Mouse (Mus musculus) liver, embryonic 13.5 days (tissue): Measurements from ENCODE around the gene Ifrd2. TPM values are rescaled to one million over a fixed set of nuclear protein-coding genes. Genes with fewer than 3 reads are reported as not detected.
"Not testable (repeated sequence)": the region's sequence is repeated elsewhere in the genome, so short reads cannot be mapped to it uniquely, and the experiment has no call there.

Source experiments
- ATAC-seq: fragments of 200-750 bp; cut with Nextera tagmentation; 2 replicates; pipeline ENCODE4 v1.8.0; 2017; ENCODE audit warnings: low read depth, mild to moderate bottlenecking, moderate number of reproducible peaks, moderate library complexity
- DNase-seq: peaks from one replicate; pipeline ENCODE4 v3.0.0; 2022
- H3K27ac ChIP-seq: fragments of 300-500 bp; sonication (generic); 2 replicates; pipeline ENCODE4 v1.5.1; 2015; ENCODE audit warnings: moderate library complexity, mild to moderate bottlenecking, inconsistent platforms
- H3K27me3 ChIP-seq: fragments of 300-500 bp; sonication (generic); 2 replicates; pipeline ENCODE4 v1.6.1; 2015; ENCODE audit warnings: mild to moderate bottlenecking, inconsistent platforms
- H3K36me3 ChIP-seq: fragments of 300-500 bp; sonication (generic); 2 replicates; pipeline ENCODE4 v1.6.1; 2015; ENCODE audit warnings: mild to moderate bottlenecking, inconsistent platforms
- H3K4me1 ChIP-seq: fragments of 300-500 bp; sonication (generic); replicated peaks from 2 replicates; pipeline ENCODE4 v1.6.1; 2015; ENCODE audit warnings: inconsistent platforms
- H3K4me2 ChIP-seq: fragments of 300-500 bp; sonication (generic); 2 replicates; pipeline ENCODE4 v1.6.1; 2015; ENCODE audit warnings: inconsistent platforms, mild to moderate bottlenecking, moderate library complexity
- H3K4me3 ChIP-seq: fragments of 300-500 bp; sonication (generic); replicated peaks from 2 replicates; pipeline ENCODE4 v1.5.1; 2015; ENCODE audit warnings: mild to moderate bottlenecking, inconsistent platforms
- H3K9ac ChIP-seq: fragments of 300-500 bp; sonication (generic); 2 replicates; pipeline ENCODE4 v1.6.1; 2015; ENCODE audit warnings: mild to moderate bottlenecking, inconsistent platforms
- H3K9me3 ChIP-seq: fragments of 300-500 bp; sonication (generic); replicated peaks from 2 replicates; pipeline ENCODE4 v1.6.1; 2016; ENCODE audit warnings: inconsistent platforms
- WGBS: fragments of 180-500 bp; shearing (Covaris S2); methylation state at CpG from one replicate; pipeline ENCODE4 v1.1.7; 2015; ENCODE audit not compliant: insufficient replicate concordance; 5-methylcytosine and 5-hydroxymethylcytosine counted together
- polyA plus RNA-seq: library from polyadenylated mRNA; unstranded; fragments of >200 nt; fragmentation: Nextera tagmentation; extraction: Ambion mirVana; gene quantifications from 2 replicates; pipeline ENCODE4 v1.2.1, GENCODE M21; 2015

Ifrd2 gene
- polyA plus RNA-seq, 1 experiment from 2014 or later: 175 TPM

- H3K27me3 ChIP-seq: no peaks in the 10 kb centered on the region
- peak overlapping the region; percentile 92 for H3K9ac ChIP-seq
- no peaks in the 10 kb centered on the region for H3K9me3 ChIP-seq
- ATAC-seq (no peak), DNase-seq (no peak)
- H3K4me3 ChIP-seq: 0 out of 2 replicates have a peak overlapping the region, but pooled peaks have one; percentile 86
- WGBS: 40% methylated on average over 3 of the region's 3 CpGs
- H3K36me3 ChIP-seq: peaks cover 35% of the 10 kb centered on the region
- peaks cover 85% of the 10 kb centered on the region for H3K4me1 ChIP-seq
- peak overlapping the region; percentile 94 for H3K27ac ChIP-seq
- H3K4me2 ChIP-seq: peak overlapping the region; percentile 92
These were observed 20.6 kb upstream of the Ifrd2 start for GRCm38 (mm10) chr9:107566855-107567254.

- H3K4me3 ChIP-seq: peak within 1 kb of the TSS; percentile 86
- DNase-seq (no peak), ATAC-seq (no peak)
- peaks cover 40% of the 10 kb centered on the region for H3K36me3 ChIP-seq
- WGBS: 37% methylated on average over 18 of the region's 18 CpGs
- no peaks in the 10 kb centered on the region for H3K27me3 ChIP-seq
- H3K4me1 ChIP-seq: peaks cover 85% of the 10 kb centered on the region
- peak within 1 kb of the TSS; percentile 92 for H3K9ac ChIP-seq
- H3K4me2 ChIP-seq: peak within 1 kb of the TSS; percentile 92
- H3K27ac ChIP-seq: peak within 1 kb of the TSS; percentile 94
- H3K9me3 ChIP-seq: no peaks in the 10 kb centered on the region
These were observed 19.6 kb upstream of the Ifrd2 start, which contains the start of gene Hyal2 for GRCm38 (mm10) chr9:107567702-107568319. TSS of gene Hyal2 (plus strand) at chr9:107567945.

GRCm38 (mm10) chr9:107568331-107569261 is 18.8 kb upstream of the Ifrd2 start:
- DNase-seq: peak; percentile 84
- WGBS: under 1% methylated on average over 41 of the region's 41 CpGs
- ATAC-seq: peak; percentile 75
- no peaks in the 10 kb centered on the region for H3K27me3 ChIP-seq
- H3K4me3 ChIP-seq: peak overlapping the region; percentile 86
- H3K4me1 ChIP-seq: peaks cover 90% of the 10 kb centered on the region
- H3K36me3 ChIP-seq: peaks cover 47% of the 10 kb centered on the region
- H3K27ac ChIP-seq: peak overlapping the region; percentile 94
- H3K9me3 ChIP-seq: no peaks in the 10 kb centered on the region
- peak overlapping the region; percentile 92 for H3K9ac ChIP-seq
- peak overlapping the region; percentile 92 for H3K4me2 ChIP-seq

- ATAC-seq (peak; percentile 7), DNase-seq (no peak)
- WGBS: 0% methylated on average over 23 of the region's 23 CpGs
- H3K27me3 ChIP-seq: no peaks in the 10 kb centered on the region
- peaks cover 49% of the 10 kb centered on the region for H3K36me3 ChIP-seq
- H3K4me2 ChIP-seq: peak overlapping the region; percentile 92
- peak overlapping the region; percentile 92 for H3K9ac ChIP-seq
- peak overlapping the region; percentile 94 for H3K27ac ChIP-seq
- peak overlapping the region; percentile 86 for H3K4me3 ChIP-seq
- H3K9me3 ChIP-seq: no peaks in the 10 kb centered on the region
- H3K4me1 ChIP-seq: peaks cover 85% of the 10 kb centered on the region
These were observed 18.2 kb upstream of the Ifrd2 start for GRCm38 (mm10) chr9:107569270-107569669.

- peak overlapping the region; percentile 92 for H3K9ac ChIP-seq
- peaks cover 46% of the 10 kb centered on the region for H3K36me3 ChIP-seq
- no peaks in the 10 kb centered on the region for H3K27me3 ChIP-seq
- no peak for DNase-seq
- no peak for ATAC-seq
- H3K27ac ChIP-seq: peak overlapping the region; percentile 94
- WGBS: 65% methylated on average over 13 of the region's 13 CpGs
- peaks cover 82% of the 10 kb centered on the region for H3K4me1 ChIP-seq
- peak overlapping the region; percentile 86 for H3K4me3 ChIP-seq
- H3K9me3 ChIP-seq: no peaks in the 10 kb centered on the region
- peak overlapping the region; percentile 92 for H3K4me2 ChIP-seq
These were observed 17.4 kb upstream of the Ifrd2 start for GRCm38 (mm10) chr9:107570016-107570415.

GRCm38 (mm10) chr9:107570845-107571244 is 16.6 kb upstream of the Ifrd2 start:
- WGBS: 31% methylated on average over 21 of the region's 21 CpGs
- H3K4me3 ChIP-seq: peak overlapping the region; percentile 86
- peak overlapping the region; percentile 94 for H3K27ac ChIP-seq
- no peaks in the 10 kb centered on the region for H3K9me3 ChIP-seq
- H3K4me2 ChIP-seq: peak overlapping the region; percentile 92
- H3K36me3 ChIP-seq: peaks cover 40% of the 10 kb centered on the region
- DNase-seq (peak; percentile 70), ATAC-seq (peak; percentile 68)
- peaks cover 82% of the 10 kb centered on the region for H3K4me1 ChIP-seq
- H3K9ac ChIP-seq: peak overlapping the region; percentile 92
- H3K27me3 ChIP-seq: no peaks in the 10 kb centered on the region

GRCm38 (mm10) chr9:107571534-107572326 is 15.7 kb upstream of the Ifrd2 start:
- peak overlapping the region; percentile 86 for H3K4me3 ChIP-seq
- peak; percentile 51 for DNase-seq
- 78% methylated on average over 22 of the region's 22 CpGs for WGBS
- H3K27me3 ChIP-seq: no peaks in the 10 kb centered on the region
- H3K4me2 ChIP-seq: peak overlapping the region; percentile 92
- H3K27ac ChIP-seq: peak overlapping the region; percentile 94
- peaks cover 82% of the 10 kb centered on the region for H3K4me1 ChIP-seq
- H3K9me3 ChIP-seq: no peaks in the 10 kb centered on the region
- peak; percentile 43 for ATAC-seq
- peaks cover 40% of the 10 kb centered on the region for H3K36me3 ChIP-seq
- peak overlapping the region; percentile 92 for H3K9ac ChIP-seq

GRCm38 (mm10) chr9:107572327-107572662 is 15.1 kb upstream of the Ifrd2 start:
- Histone ChIP-seq H3K4me2 (peak overlapping the region; percentile 92), H3K9ac (peak overlapping the region; percentile 92), H3K9me3 (no peaks in the 10 kb centered on the region), H3K27ac (peak overlapping the region; percentile 94), H3K27me3 (no peaks in the 10 kb centered on the region), H3K36me3 (peaks cover 40% of the 10 kb centered on the region), H3K4me1 (peaks cover 82% of the 10 kb centered on the region), H3K4me3 (peak overlapping the region; percentile 86; the same call in 1 of the 2 replicates)
- ATAC-seq: no peak
- 92% methylated on average over 2 of the region's 2 CpGs for WGBS
- DNase-seq: no peak

- Histone ChIP-seq H3K4me1 (peaks cover 81% of the 10 kb centered on the region), H3K27ac (peak overlapping the region; percentile 94), H3K36me3 (peaks cover 40% of the 10 kb centered on the region)
- H3K9ac ChIP-seq, DNase-seq, H3K9me3 ChIP-seq, H3K27me3 ChIP-seq, H3K4me2 ChIP-seq, ATAC-seq, H3K4me3 ChIP-seq: not testable (repeated sequence)
- WGBS: 73% methylated on average over 6 of the region's 6 CpGs
These were observed 13.7 kb upstream of the Ifrd2 start for GRCm38 (mm10) chr9:107573774-107574173.

- Histone ChIP-seq H3K9me3 (no peaks in the 10 kb centered on the region), H3K27ac (peak overlapping the region; percentile 82), H3K4me1 (peaks cover 81% of the 10 kb centered on the region), H3K9ac (no peak overlapping the region), H3K4me3 (no peak overlapping the region), H3K4me2 (peak overlapping the region; percentile 78; the same call in 1 of the 2 replicates), H3K27me3 (no peaks in the 10 kb centered on the region), H3K36me3 (peaks cover 32% of the 10 kb centered on the region)
- 74% methylated on average over 14 of the region's 14 CpGs for WGBS
- ATAC-seq (no peak), DNase-seq (no peak)
These were observed 11.7 kb upstream of the Ifrd2 start for GRCm38 (mm10) chr9:107575579-107576356.
